Mouse (Mus musculus) hindbrain, embryonic 12.5 days (tissue): Measurements from ENCODE around the gene Cdh23. TPM values are rescaled to one million over a fixed set of nuclear protein-coding genes. Genes with fewer than 3 reads are reported as not detected.

Experiments
- ATAC-seq: fragments of 200-750 bp; cut with Nextera tagmentation; 2 replicates; pipeline ENCODE4 v1.8.0; 2017; ENCODE audit warnings: moderate TSS enrichment; ENCODE audit not compliant: low FRiP score
- H3K27ac ChIP-seq: fragments of 300-500 bp; sonication (generic); 2 replicates; pipeline ENCODE4 v1.5.1; 2016; ENCODE audit warnings: mild to moderate bottlenecking
- H3K27me3 ChIP-seq: fragments of 300-500 bp; sonication (generic); 2 replicates; pipeline ENCODE4 v1.6.1; 2016; ENCODE audit warnings: mild to moderate bottlenecking
- H3K36me3 ChIP-seq: fragments of 300-500 bp; sonication (generic); 2 replicates; pipeline ENCODE4 v1.6.1; 2016; ENCODE audit warnings: mild to moderate bottlenecking
- H3K4me1 ChIP-seq: fragments of 300-500 bp; sonication (generic); 2 replicates; pipeline ENCODE4 v1.6.1; 2016
- H3K4me2 ChIP-seq: fragments of 300-500 bp; sonication (generic); replicated peaks from 2 replicates; pipeline ENCODE4 v1.6.1; 2016; ENCODE audit warnings: mild to moderate bottlenecking
- H3K4me3 ChIP-seq: fragments of 300-500 bp; sonication (generic); 2 replicates; pipeline ENCODE4 v1.5.1; 2016; ENCODE audit warnings: mild to moderate bottlenecking
- H3K9ac ChIP-seq: fragments of 300-500 bp; sonication (generic); 2 replicates; pipeline ENCODE4 v1.6.1; 2016; ENCODE audit warnings: mild to moderate bottlenecking, moderate library complexity
- H3K9me3 ChIP-seq: fragments of 300-500 bp; sonication (generic); replicated peaks from 2 replicates; pipeline ENCODE4 v1.6.1; 2016; ENCODE audit warnings: mild to moderate bottlenecking
- WGBS: fragments of 180-500 bp; shearing (Covaris S2); methylation state at CpG from one replicate; pipeline ENCODE4 v1.1.7; 2016; 5-methylcytosine and 5-hydroxymethylcytosine counted together
- polyA plus RNA-seq: library from polyadenylated mRNA; unstranded; fragments of >200 nt; fragmentation: Nextera tagmentation; extraction: Ambion mirVana; gene quantifications from 2 replicates; pipeline ENCODE4 v1.2.1, GENCODE M21; 2016

The Cdh23 gene
- polyA plus RNA-seq, 1 experiment from 2014 or later, result 0.19 TPM

GRCm38 (mm10) chr10:60350077-60350804 lies 346.0 kb downstream of the Cdh23 start:
- Histone ChIP-seq H3K36me3 (no peaks in the 10 kb centered on the region), H3K9ac (no peak overlapping the region), H3K9me3 (no peaks in the 10 kb centered on the region), H3K4me1 (peaks cover 43% of the 10 kb centered on the region), H3K4me3 (no peak overlapping the region), H3K27ac (no peak overlapping the region), H3K27me3 (peaks cover 30% of the 10 kb centered on the region), H3K4me2 (0 out of 2 replicates have a peak overlapping the region, but pooled peaks have one; percentile 9)
- 56% methylated on average over 5 of the region's 5 CpGs for WGBS
- ATAC-seq, result no peak

DNA sequence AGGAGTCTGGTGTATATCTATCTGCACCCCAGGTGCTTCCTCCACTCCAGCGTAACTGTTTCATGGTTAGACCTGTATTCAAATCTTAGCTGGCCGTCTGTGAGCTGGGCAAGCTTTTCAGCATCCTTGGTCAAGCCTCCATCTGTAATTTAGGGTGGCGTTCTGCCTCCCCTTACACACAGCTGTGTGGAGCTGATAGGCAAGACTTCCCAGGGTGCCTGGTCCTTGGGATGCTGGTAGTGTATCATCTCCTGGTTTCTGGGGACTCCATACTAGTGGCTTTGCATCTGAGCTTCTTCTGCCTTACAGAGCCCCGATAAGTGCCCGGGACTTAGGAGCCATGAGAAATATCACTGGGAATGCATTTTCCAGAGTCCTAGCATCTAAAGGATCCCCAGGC lies 346.6 kb downstream of the Cdh23 start:
- Histone ChIP-seq H3K27me3 (peaks cover 30% of the 10 kb centered on the region), H3K4me1 (peaks cover 46% of the 10 kb centered on the region)
- 89% methylated on average over 5 of the region's 5 CpGs for WGBS

DNA sequence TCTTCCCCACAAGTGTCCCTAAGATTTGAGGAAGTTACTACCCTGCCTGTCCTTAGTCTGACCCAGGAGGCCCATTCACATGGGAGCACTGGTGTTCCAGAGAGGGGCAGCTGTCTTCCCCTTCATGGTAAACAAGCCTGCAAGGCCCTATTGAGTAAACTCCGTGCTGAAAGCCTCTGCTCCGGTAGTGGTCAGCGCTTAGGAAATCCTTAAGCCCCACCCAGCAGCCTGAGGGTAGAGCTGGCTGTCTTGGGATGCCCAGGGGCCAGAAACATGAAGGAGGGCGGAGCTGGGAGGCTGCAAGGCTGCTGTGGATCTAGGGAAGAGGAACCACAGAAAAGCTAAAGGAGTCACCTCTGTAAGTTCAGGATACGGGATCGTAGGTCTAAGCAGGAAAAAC lies 347.2 kb downstream of the Cdh23 start:
- no peaks in the 10 kb centered on the region for H3K9me3 ChIP-seq
- H3K9ac ChIP-seq, result no peak overlapping the region
- H3K27me3 ChIP-seq, result peaks cover 32% of the 10 kb centered on the region
- peaks cover 46% of the 10 kb centered on the region for H3K4me1 ChIP-seq
- no peak overlapping the region for H3K4me2 ChIP-seq
- H3K36me3 ChIP-seq, result no peaks in the 10 kb centered on the region
- no peak for ATAC-seq
- H3K27ac ChIP-seq, result no peak overlapping the region
- 38% methylated on average over 6 of the region's 6 CpGs for WGBS
- no peak overlapping the region for H3K4me3 ChIP-seq

More for the DNA sequence above, 346.6 kb downstream of the Cdh23 start:
- no peaks in the 10 kb centered on the region for H3K36me3 ChIP-seq
- ATAC-seq, result no peak
- H3K9ac ChIP-seq, result no peak overlapping the region
- no peak overlapping the region for H3K27ac ChIP-seq
- H3K9me3 ChIP-seq, result no peaks in the 10 kb centered on the region
- no peak overlapping the region for H3K4me3 ChIP-seq
- H3K4me2 ChIP-seq, result no peak overlapping the region

GRCm38 (mm10) chr10:60347768-60348610 lies 348.3 kb downstream of the Cdh23 start:
- Histone ChIP-seq H3K4me3 (no peak overlapping the region), H3K9me3 (no peaks in the 10 kb centered on the region), H3K27ac (no peak overlapping the region), H3K4me1 (peaks cover 46% of the 10 kb centered on the region), H3K9ac (no peak overlapping the region), H3K36me3 (no peaks in the 10 kb centered on the region), H3K27me3 (peaks cover 34% of the 10 kb centered on the region), H3K4me2 (no peak overlapping the region; the same call in 1 of the 2 replicates)
- 24% methylated on average over 9 of the region's 9 CpGs for WGBS
- ATAC-seq, result no peak

- ATAC-seq, result peak; percentile 46; the same call in 1 of the 2 replicates
- Histone ChIP-seq H3K9ac (no peak within 1 kb of the TSS), H3K27me3 (peaks cover 34% of the 10 kb centered on the region), H3K36me3 (no peaks in the 10 kb centered on the region), H3K4me3 (peak within 1 kb of the TSS; percentile 19), H3K27ac (no peak within 1 kb of the TSS), H3K4me1 (peaks cover 40% of the 10 kb centered on the region), H3K4me2 (peak within 1 kb of the TSS; percentile 47), H3K9me3 (no peaks in the 10 kb centered on the region)
- WGBS, result under 1% methylated on average over 37 of the region's 37 CpGs
These were observed 349.4 kb downstream of the Cdh23 start, which contains the start of gene Vsir for GRCm38 (mm10) chr10:60346701-60347405. Gene Vsir, plus strand, starts transcription at chr10:60346851.

- H3K4me1 ChIP-seq, result peaks cover 33% of the 10 kb centered on the region
- peaks cover 34% of the 10 kb centered on the region for H3K27me3 ChIP-seq
- WGBS, result 82% methylated on average over 4 of the region's 4 CpGs
- H3K4me3 ChIP-seq, result no peak overlapping the region
- ATAC-seq, result no peak
- no peaks in the 10 kb centered on the region for H3K36me3 ChIP-seq
- no peaks in the 10 kb centered on the region for H3K9me3 ChIP-seq
- no peak overlapping the region for H3K9ac ChIP-seq
- H3K4me2 ChIP-seq, result peak overlapping the region; percentile 47
- H3K27ac ChIP-seq, result no peak overlapping the region
These were observed 350.2 kb downstream of the Cdh23 start for GRCm38 (mm10) chr10:60346056-60346455.

DNA sequence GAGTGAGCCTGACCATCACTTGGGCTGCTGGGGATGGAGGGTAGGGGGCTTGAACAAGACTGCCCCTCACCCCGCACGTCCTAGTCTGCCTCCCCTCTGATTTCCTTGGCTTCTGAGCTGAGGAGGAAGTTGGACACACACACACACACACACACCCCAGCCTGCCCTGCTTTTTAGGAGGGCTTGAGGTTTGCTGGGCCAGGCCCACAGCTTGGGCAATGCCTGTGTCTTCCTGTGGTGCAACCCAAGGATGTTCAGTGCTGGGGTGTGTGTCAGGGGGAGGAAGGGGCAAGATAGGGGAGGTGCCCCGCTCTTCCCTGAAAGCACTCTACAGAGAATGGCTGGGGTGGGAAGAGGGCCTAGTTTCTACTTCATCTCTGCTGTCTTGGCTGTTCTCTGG lies 352.2 kb downstream of the Cdh23 start:
- H3K36me3 ChIP-seq, result no peaks in the 10 kb centered on the region
- WGBS, result 75% methylated on average over 3 of the region's 3 CpGs
- H3K9ac ChIP-seq, result no peak overlapping the region
- no peak overlapping the region for H3K27ac ChIP-seq
- peaks cover 34% of the 10 kb centered on the region for H3K27me3 ChIP-seq
- H3K9me3 ChIP-seq, result no peaks in the 10 kb centered on the region
- no peak overlapping the region for H3K4me2 ChIP-seq
- no peak for ATAC-seq
- no peak overlapping the region for H3K4me3 ChIP-seq
- peaks cover 25% of the 10 kb centered on the region for H3K4me1 ChIP-seq

GRCm38 (mm10) chr10:60341528-60341927 lies 354.8 kb downstream of the Cdh23 start:
- no peak for ATAC-seq
- Histone ChIP-seq H3K4me2 (no peak overlapping the region), H3K36me3 (no peaks in the 10 kb centered on the region), H3K4me3 (no peak overlapping the region), H3K9me3 (no peaks in the 10 kb centered on the region), H3K27me3 (peaks cover 12% of the 10 kb centered on the region), H3K27ac (no peak overlapping the region), H3K9ac (no peak overlapping the region), H3K4me1 (peaks cover 7% of the 10 kb centered on the region)
- 77% methylated on average over 9 of the region's 9 CpGs for WGBS

DNA sequence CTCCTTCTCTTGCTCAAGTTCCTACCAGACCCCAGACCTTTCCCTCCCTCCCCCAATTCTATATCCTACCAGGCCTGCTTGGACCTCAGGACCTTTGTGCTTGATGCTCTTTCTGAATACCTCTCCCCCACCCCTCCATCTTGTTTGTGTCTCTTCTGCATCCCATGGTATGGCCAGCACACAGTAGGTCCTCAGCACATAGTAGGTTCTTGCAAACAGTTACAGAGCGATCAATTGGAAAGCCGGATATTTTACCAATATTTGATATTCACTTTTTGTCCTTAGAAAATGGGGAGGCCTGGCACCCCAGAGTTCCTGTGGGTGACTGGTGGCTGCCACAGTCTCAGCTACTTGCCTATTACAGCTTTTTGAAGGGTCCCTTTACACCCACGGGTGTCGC lies 361.3 kb downstream of the Cdh23 start:
- Histone ChIP-seq H3K4me3 (no peak overlapping the region), H3K27me3 (no peaks in the 10 kb centered on the region), H3K36me3 (no peaks in the 10 kb centered on the region), H3K9ac (no peak overlapping the region), H3K27ac (no peak overlapping the region), H3K4me1 (no peaks in the 10 kb centered on the region), H3K9me3 (no peaks in the 10 kb centered on the region), H3K4me2 (no peak overlapping the region)
- WGBS, result 92% methylated on average over 4 of the region's 4 CpGs
- ATAC-seq, result no peak

- Histone ChIP-seq H3K4me2 (no peak overlapping the region), H3K4me1 (no peaks in the 10 kb centered on the region), H3K27me3 (no peaks in the 10 kb centered on the region), H3K27ac (no peak overlapping the region), H3K9ac (no peak overlapping the region), H3K36me3 (no peaks in the 10 kb centered on the region), H3K9me3 (no peaks in the 10 kb centered on the region), H3K4me3 (no peak overlapping the region)
- ATAC-seq, result no peak
- WGBS, result 88% methylated on average over 7 of the region's 7 CpGs
These were observed 361.7 kb downstream of the Cdh23 start for GRCm38 (mm10) chr10:60334583-60334982.

GRCm38 (mm10) chr10:60328963-60329650 lies 367.2 kb downstream of the Cdh23 start:
- ATAC-seq, result no peak
- Histone ChIP-seq H3K4me2 (no peak overlapping the region), H3K4me1 (0 out of 2 replicates have a peak, but pooled peaks cover 3% of the 10 kb centered on the region), H3K9ac (no peak overlapping the region), H3K27me3 (no peaks in the 10 kb centered on the region), H3K27ac (no peak overlapping the region), H3K36me3 (no peaks in the 10 kb centered on the region), H3K9me3 (no peaks in the 10 kb centered on the region), H3K4me3 (no peak overlapping the region)
- 88% methylated on average over 11 of the region's 11 CpGs for WGBS
